Mouse (Mus musculus): ENCODE data around the gene Oca2.

The Oca2 gene

GRCm38 (mm10) chr7:56382706-56383105 lies 143.1 kb downstream of the Oca2 start:
- DNase-seq (ENCODE audit: low spot score), result no peak

DNA sequence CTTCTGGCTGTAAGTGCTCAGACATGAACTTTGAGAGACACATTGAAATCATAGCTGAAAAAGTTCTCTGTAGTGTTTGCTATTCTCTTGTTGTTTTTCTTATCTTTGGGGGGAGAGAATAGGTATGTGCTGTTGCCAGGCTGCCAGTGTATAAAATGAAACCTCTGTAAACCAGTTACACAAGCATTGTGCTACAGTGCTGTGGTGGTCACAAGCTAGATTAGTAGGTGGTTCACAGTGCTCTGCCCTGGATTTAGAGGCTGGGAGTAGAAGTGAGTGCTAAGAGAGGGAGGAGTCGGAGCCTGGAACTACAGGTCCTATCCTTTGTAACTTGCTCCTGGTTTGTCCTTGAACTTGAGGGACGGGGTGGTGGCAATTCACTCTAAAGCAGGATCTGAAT lies 148.7 kb downstream of the Oca2 start:
- DNase-seq (ENCODE audit: low spot score), result no peak

DNA sequence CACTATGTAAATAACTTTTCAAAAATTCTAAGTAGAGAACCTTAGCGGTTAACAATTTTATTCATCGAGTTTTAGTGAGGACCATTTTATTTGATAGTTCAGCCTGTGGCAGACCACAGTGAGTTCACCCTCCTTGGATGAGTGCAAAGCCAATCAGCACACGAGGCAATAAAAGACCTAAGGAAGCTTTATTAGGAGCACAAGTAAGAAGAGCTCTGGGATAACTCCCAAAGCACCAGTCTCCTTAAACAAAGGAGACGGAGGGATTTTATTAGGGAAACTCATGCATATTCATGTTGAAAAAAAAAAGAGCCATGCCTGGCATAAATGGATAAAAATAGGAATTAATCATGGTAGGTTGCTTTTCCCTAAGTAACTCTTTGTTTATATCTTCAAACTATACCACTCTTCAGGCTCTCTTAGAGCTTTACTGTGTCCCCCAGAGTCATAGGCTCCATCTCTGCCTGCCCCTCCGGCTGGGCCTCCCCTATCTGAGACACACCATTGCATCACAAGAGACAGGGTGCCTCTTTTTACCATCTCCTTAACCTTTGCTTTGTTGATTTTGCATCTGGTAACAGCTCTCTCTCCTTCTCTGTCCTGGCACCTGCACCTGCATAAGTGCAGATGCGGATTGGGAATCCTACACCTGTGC lies 178.7 kb downstream of the Oca2 start:
- DNase-seq (ENCODE audit: low spot score), result no peak

- peak; percentile 75 for DNase-seq (ENCODE audit: low spot score)
Observed at GRCm38 (mm10) chr7:56419253-56419844, 179.8 kb downstream of the Oca2 start.

DNA sequence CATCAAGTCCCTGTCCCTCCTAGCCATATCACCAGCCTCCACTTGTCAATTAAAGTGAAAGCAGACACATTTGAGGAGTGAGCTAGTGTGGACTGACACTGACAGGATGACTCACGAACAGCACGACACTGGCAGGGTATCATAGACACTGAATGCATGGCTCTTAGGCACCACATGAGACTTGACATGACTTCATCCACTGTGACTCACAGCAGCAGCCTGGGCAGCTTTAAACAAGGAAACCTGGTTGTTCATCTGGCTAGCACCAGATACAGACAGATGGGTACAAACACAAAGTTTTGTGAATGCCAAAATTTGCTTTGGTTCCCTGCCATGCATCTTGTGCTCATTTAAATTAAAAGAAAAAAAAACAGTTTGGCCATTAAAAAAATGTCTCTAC lies 182.4 kb downstream of the Oca2 start:
- no peak for DNase-seq (ENCODE audit: low spot score)

DNA sequence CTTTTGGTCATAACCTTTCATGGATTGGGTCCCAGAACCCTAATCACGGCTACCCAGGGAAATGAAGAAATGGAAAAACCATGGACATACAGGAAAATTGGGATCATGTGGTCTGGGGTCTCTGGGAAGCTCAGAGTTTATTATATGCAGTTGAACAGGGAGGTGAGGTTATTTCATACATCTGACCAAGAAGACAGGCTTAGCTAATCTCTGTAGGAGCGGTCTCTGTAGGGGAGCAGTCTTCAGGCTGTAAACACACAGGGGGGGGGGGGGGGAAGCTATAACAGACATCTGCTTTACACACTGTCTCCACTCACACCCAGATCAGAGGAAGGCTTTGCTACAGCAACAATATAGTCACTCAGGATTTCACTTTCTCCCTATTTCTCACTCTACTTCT lies 184.0 kb downstream of the Oca2 start:
- DNase-seq (ENCODE audit: low spot score), result no peak

- no peak for DNase-seq (ENCODE audit: low spot score)
Observed at GRCm38 (mm10) chr7:56460814-56461520, 221.4 kb downstream of the Oca2 start.

- no peak for DNase-seq (ENCODE audit: low spot score)
Observed at GRCm38 (mm10) chr7:56498242-56498641, 258.7 kb downstream of the Oca2 start.

- no peak for DNase-seq (ENCODE audit: low spot score)
Observed at GRCm38 (mm10) chr7:56499319-56499718, 259.8 kb downstream of the Oca2 start.

DNA sequence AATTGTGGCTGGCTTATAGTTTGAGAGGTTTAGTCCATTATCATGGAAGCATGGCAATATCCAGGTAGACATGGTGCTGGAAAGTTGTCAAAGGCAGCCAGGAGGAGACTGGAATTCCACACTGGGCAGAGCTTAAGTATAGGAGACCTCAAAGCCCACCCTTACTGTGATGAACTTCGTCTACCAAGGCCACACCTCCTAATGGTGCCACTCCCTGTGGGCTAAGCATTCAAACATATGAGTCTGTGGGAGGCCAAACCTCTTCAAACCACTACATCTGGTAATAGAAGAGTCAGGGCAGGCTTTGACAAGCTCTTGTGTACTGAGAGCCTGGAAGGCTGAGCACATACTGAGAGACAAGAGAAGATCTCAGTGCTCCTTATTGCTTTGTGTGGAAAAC lies 260.2 kb downstream of the Oca2 start:
- DNase-seq (ENCODE audit: low spot score), result no peak

DNA sequence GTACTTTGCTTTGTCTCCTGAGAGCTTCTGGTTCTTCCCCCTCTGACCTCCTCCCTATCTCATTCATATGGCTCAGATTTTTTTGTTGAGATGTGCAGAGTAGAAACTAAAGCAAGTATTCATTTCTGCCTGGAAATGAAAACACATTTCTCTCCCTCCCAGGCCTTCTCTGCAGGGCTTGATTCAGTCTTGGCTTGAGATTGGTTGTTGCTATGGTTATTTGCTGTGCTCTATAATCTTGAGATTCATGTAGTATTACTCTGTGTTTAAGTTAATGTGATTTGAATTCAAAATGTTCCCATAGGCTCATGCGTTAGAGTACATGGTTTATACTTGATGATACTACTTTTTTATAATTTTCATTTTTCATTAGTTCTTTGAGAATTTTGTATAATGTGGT lies 260.9 kb downstream of the Oca2 start:
- DNase-seq (ENCODE audit: low spot score), result no peak

DNA sequence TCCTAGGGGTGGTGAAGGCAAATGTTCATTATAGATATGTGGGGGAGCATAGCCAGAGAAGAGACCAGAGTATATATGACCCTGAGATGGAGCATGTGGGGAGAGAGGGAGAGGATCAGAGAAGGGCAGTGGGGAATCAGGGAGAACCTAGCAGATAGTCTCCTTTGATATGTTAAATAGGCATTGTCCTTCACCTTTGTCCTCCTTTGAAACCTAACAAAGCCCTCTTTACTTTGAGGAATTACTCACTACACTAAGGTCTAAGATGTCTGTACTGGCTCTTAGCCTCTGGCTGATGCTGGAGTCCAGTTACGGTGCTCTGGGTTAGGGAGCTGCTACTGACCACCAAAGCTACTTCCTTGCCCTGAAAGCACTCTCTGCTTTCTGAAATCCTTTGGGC lies 279.0 kb downstream of the Oca2 start:
- no peak for DNase-seq (ENCODE audit: low spot score)

DNA sequence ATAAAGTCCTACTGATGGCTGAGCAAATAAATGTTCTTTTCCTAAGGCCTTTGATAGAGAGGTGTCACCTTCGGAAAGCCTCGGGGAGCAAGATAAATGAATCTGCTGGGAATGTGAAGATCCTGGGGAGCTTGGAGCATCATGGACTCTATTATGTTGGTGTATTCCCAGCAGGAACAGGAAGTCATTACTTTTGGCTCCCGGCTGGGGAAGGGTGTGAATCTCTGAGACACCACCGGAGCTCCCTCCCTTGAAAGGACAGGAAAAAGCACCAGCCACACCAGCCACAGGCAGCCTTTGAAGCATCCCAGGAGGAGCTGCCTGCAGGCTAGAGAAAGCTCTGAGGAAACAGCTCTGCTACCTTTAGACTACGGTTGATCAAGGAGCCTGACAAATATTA lies 280.2 kb downstream of the Oca2 start:
- no peak for DNase-seq (ENCODE audit: low spot score)

DNA sequence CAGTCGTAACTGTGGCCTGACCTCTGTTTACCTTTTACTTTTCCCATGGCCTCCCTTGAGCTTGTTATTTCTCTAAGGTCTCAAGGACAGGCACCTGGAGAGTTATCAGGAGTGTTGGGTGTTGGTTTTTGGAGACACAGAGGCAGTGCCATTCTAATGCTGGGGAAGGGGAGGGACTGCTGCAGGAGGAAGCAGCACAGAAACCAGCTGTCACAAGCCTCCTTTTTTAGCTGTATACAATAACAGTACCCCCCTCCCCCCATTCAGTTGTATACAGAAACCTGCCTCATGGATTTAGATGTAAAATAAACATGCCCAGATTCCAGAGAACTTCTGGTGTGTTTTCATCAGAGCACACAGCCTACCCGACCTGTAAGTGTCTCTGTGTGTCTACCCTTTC lies 295.3 kb downstream of the Oca2 start:
- no peak for DNase-seq (ENCODE audit: low spot score)

- DNase-seq (ENCODE audit: low spot score), result peak; percentile 46
Observed at GRCm38 (mm10) chr7:56549226-56549625, 309.7 kb downstream of the Oca2 start.

- DNase-seq (ENCODE audit: low spot score), result no peak
Observed at GRCm38 (mm10) chr7:56551804-56552203, 312.2 kb downstream of the Oca2 start.

Measured in urinary bladder, postnatal 14 days (tissue).